Mouse (Mus musculus): Measurements from ENCODE around the gene Tgfbr2.

- TF ChIP-seq CTCF (IDR thresholded peaks at IDR 0.05; ENCODE audit: borderline replicate concordance, insufficient read depth, low read depth, low read length) (no peak), POLR2A (IDR thresholded peaks at IDR 0.05; ENCODE audit: borderline replicate concordance, insufficient read depth, low read length) (no peak)
These were observed 70.4 kb downstream of the Tgfbr2 start for GRCm38 (mm10) chr9:116104770-116105169.

Data from cerebellum, adult 2 months (tissue).